Mouse (Mus musculus) cerebellum, adult 2 months (tissue): ENCODE measurements at regions not wholly inside any gene's neighbourhood (a gene's known extent, or its start where the extent isn't known, plus 50 kb on each side); places are given as distances from the start of the nearest gene placed in this dataset.

Experiments
- CTCF ChIP-seq: fragments of 200-500 bp; IDR thresholded peaks from 2 replicates; pipeline ENCODE4 v1.5.1; 2011; ENCODE audit warnings: low read depth, mild to moderate bottlenecking, control low read depth, low read length, moderate library complexity, borderline replicate concordance; ENCODE audit not compliant: insufficient read depth
- POLR2A ChIP-seq: fragments of 200-500 bp; IDR thresholded peaks from 2 replicates; pipeline ENCODE4 v1.6.1; 2011; ENCODE audit warnings: low read length, control low read depth, borderline replicate concordance; ENCODE audit not compliant: insufficient read depth

DNA sequence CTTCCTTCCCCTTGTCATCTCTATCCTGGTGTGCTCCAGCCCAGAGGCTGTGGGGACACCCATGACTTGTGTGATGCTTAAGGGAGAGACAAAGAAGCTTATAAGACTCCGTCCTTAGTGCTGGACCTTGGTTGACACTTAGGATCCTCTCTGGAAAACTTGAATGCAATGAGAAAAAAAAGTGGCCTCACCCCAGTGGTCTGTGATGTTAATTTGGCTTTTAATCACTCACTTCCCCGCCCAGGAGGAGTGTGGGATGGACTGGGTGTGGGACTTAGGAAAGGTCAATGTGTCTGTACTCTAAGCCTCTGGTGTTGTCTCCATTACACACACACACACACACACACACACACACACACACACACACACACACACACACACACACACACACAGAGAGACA, 60.0 kb downstream of the Nog start:
- TF ChIP-seq CTCF, result no peak
- no peak for TF ChIP-seq POLR2A
